Mouse (Mus musculus) myocyte (in vitro differentiated cells): ENCODE data around the gene AC161166.1.
A peak's percentile ranks its signal among the peaks of the same experiment; 100 is the strongest.

Experiments used
- CEBPB ChIP-seq: IDR thresholded peaks from 2 replicates; pipeline ENCODE4 v1.6.1; 2011; ENCODE audit warnings: mild to moderate bottlenecking, moderate library complexity; ENCODE audit not compliant: poor library complexity, insufficient read depth, severe bottlenecking
- MAX ChIP-seq: IDR thresholded peaks from one replicate; pipeline ENCODE4 v1.6.1; 2011; ENCODE audit warnings: low read depth, mild to moderate bottlenecking, control low read depth
- MYOG ChIP-seq, 3 experiments: IDR thresholded peaks; one replicate each; pipeline ENCODE4 v1.6.1; 2011; ENCODE audit warnings: control low read depth in 2 of 3, low read depth in 2 of 3, mild to moderate bottlenecking in 2 of 3; ENCODE audit not compliant: insufficient read length in 2 of 3, control insufficient read depth in 1 of 3, insufficient read depth in 1 of 3
- POLR2A ChIP-seq: IDR thresholded peaks from one replicate; pipeline ENCODE4 v1.6.1; 2011; ENCODE audit warnings: low read depth, mild to moderate bottlenecking, control low read depth, moderate library complexity; ENCODE audit not compliant: insufficient read length
- POLR2AphosphoS2 ChIP-seq: IDR thresholded peaks from one replicate; pipeline ENCODE4 v1.6.1; 2011; ENCODE audit warnings: low read depth, control low read depth; ENCODE audit not compliant: insufficient read length
- REST ChIP-seq: IDR thresholded peaks from one replicate; pipeline ENCODE4 v1.6.1; 2011; ENCODE audit warnings: mild to moderate bottlenecking, control low read depth, moderate library complexity; ENCODE audit not compliant: insufficient read depth, insufficient read length
- SRF ChIP-seq: IDR thresholded peaks from one replicate; pipeline ENCODE4 v1.6.1; 2011; ENCODE audit warnings: low read depth; ENCODE audit not compliant: control insufficient read depth, insufficient read length
- TCF12 ChIP-seq: IDR thresholded peaks from one replicate; pipeline ENCODE4 v1.6.1; 2011; ENCODE audit warnings: mild to moderate bottlenecking, control low read depth; ENCODE audit not compliant: poor library complexity, insufficient read depth, severe bottlenecking
- USF1 ChIP-seq: IDR thresholded peaks from one replicate; pipeline ENCODE4 v1.6.1; 2011; ENCODE audit warnings: low read depth, mild to moderate bottlenecking, control low read depth, moderate library complexity

- TF ChIP-seq POLR2A (no peak), REST (no peak), POLR2AphosphoS2 (peak; percentile 88), SRF (no peak), MYOG (IDR thresholded peaks at IDR 0.05; ENCODE audit: control insufficient read depth in 1 of 3, insufficient read depth in 1 of 3, insufficient read length in 2 of 3, low read depth in 2 of 3) (peak in 1 of 3 experiments; percentile 33), MAX (no peak), TCF12 (no peak), USF1 (no peak), CEBPB (no peak)
These were observed 5.2 kb downstream of the AC161166.1 start, which contains the start of gene Zfp428 for GRCm38 (mm10) chr7:24506838-24507725.
